Mouse (Mus musculus): Measurements from ENCODE around the gene Capzb. TPM values are rescaled to one million over a fixed set of nuclear protein-coding genes. Genes with fewer than 3 reads are reported as not detected.

Gene Capzb
- total and polyA plus RNA-seq, 2 experiments from 2014 or later = 98.3 to 325 TPM

DNA sequence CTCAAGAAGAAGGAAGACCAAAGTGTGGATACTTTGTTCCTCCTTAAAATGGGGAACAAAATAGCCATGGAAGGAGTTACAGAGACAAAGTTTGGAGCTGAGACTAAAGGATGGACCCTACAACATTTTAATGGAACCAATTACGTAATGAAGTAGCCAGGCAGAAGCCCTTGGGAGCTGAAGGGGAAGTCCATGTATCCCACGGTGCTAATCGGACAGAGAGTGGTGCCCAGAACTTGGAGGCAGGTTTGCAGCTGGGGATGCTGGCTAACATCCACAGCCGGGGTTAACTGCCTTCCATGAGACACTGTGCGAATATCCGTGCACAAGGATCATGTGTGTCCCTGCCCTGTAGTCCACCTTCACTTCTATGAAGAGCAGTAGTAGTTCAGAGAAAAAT lies 36.2 kb upstream of the Capzb start:
- ATAC-seq = no peak
- H3K4me3 ChIP-seq (ENCODE audit: low read depth, low read length) = no peak overlapping the region
- 86% methylated on average over 6 of the region's 6 CpGs for WGBS

DNA sequence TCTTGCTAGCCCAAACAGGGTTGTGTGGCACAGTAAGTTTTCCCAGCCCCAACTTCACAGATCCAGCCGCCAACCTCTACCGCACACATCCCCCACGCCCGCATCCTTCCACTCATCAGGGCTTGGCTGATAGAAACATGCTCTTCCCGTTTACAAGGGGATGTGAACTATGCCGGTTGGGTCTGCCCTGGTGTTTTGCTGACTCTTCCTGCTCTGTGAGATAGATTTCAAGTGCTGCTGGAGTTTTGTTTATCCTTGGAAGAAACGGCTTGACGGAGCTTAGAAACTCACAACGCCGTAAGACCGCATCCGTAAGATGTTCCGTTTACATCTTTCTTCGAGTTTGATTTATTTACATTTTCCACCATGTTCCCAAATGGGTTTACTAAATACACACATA lies 34.3 kb upstream of the Capzb start:
- no peak overlapping the region for H3K4me2 ChIP-seq (ENCODE audit: low read depth)
- WGBS = 91% methylated on average over 14 of the region's 14 CpGs
- no peaks in the 10 kb centered on the region for H3K27me3 ChIP-seq (ENCODE audit: insufficient read depth, low read length)
- no peaks in the 10 kb centered on the region for H3K36me3 ChIP-seq (ENCODE audit: insufficient read depth)
- H3K4me1 ChIP-seq (ENCODE audit: insufficient read depth) = no peaks in the 10 kb centered on the region
- no peak for DNase-seq
- no peak for TF ChIP-seq CTCF (IDR thresholded peaks at IDR 0.05; ENCODE audit: low read depth)
- no peak overlapping the region for H3K4me3 ChIP-seq (ENCODE audit: low read depth, low read length)
- H3K27ac ChIP-seq (ENCODE audit: low read depth, low read length) = no peak overlapping the region
- no peak overlapping the region for H3K9ac ChIP-seq
- ATAC-seq = no peak
- no peaks in the 10 kb centered on the region for H3K9me3 ChIP-seq (ENCODE audit: low read length)

More for the DNA sequence above, 36.2 kb upstream of the Capzb start:
- no peaks in the 10 kb centered on the region for H3K36me3 ChIP-seq (ENCODE audit: insufficient read depth)
- no peaks in the 10 kb centered on the region for H3K4me1 ChIP-seq (ENCODE audit: insufficient read depth)
- H3K4me2 ChIP-seq (ENCODE audit: low read depth) = no peak overlapping the region
- no peak overlapping the region for H3K27ac ChIP-seq (ENCODE audit: low read depth, low read length)
- TF ChIP-seq CTCF (IDR thresholded peaks at IDR 0.05; ENCODE audit: low read depth) = no peak
- no peaks in the 10 kb centered on the region for H3K27me3 ChIP-seq (ENCODE audit: insufficient read depth, low read length)
- H3K9ac ChIP-seq = no peak overlapping the region
- DNase-seq = no peak
- H3K9me3 ChIP-seq (ENCODE audit: low read length) = no peaks in the 10 kb centered on the region

- no peak overlapping the region for H3K4me2 ChIP-seq (ENCODE audit: low read depth)
- H3K9me3 ChIP-seq (ENCODE audit: low read length) = no peaks in the 10 kb centered on the region
- no peak for ATAC-seq
- H3K4me3 ChIP-seq (ENCODE audit: low read depth, low read length) = no peak overlapping the region
- H3K36me3 ChIP-seq (ENCODE audit: insufficient read depth) = no peaks in the 10 kb centered on the region
- no peak for TF ChIP-seq CTCF (IDR thresholded peaks at IDR 0.05; ENCODE audit: low read depth)
- 80% methylated on average over 2 of the region's 2 CpGs for WGBS
- H3K27ac ChIP-seq (ENCODE audit: low read depth, low read length) = no peak overlapping the region
- H3K4me1 ChIP-seq (ENCODE audit: insufficient read depth) = no peaks in the 10 kb centered on the region
- no peaks in the 10 kb centered on the region for H3K27me3 ChIP-seq (ENCODE audit: insufficient read depth, low read length)
- no peak for DNase-seq
- no peak overlapping the region for H3K9ac ChIP-seq
These were observed 31.6 kb upstream of the Capzb start for GRCm38 (mm10) chr4:139161076-139161475.

DNA sequence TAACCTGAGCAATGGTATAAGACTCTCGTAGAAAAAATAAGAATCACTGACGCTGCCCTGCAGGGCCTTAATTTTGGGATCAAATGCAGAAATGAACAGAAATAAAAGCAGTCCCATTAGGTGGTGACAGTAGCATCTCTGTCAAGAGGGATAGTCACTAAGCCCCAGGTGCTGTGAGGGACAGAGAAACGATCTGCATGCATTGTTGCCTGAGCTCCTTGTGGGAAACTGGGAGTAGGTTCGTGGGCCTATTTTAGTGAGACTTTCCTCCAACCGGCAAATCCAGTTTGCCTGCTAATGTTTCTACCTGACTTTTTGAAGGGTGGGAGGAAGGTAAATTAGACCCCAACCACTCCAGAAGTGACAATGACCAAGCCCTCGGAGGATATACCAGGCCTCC lies 28.6 kb upstream of the Capzb start:
- no peak for TF ChIP-seq CTCF (IDR thresholded peaks at IDR 0.05; ENCODE audit: low read depth)
- Histone ChIP-seq H3K36me3 (ENCODE audit: insufficient read depth) (no peaks in the 10 kb centered on the region), H3K9ac (no peak overlapping the region)

GRCm38 (mm10) chr4:139165259-139165658 lies 27.4 kb upstream of the Capzb start:
- Histone ChIP-seq H3K9me3 (ENCODE audit: low read length) (no peaks in the 10 kb centered on the region), H3K27me3 (ENCODE audit: insufficient read depth, low read length) (no peaks in the 10 kb centered on the region), H3K4me1 (ENCODE audit: insufficient read depth) (no peaks in the 10 kb centered on the region), H3K9ac (no peak overlapping the region), H3K27ac (ENCODE audit: low read depth, low read length) (no peak overlapping the region), H3K4me3 (ENCODE audit: low read depth, low read length) (no peak overlapping the region), H3K36me3 (ENCODE audit: insufficient read depth) (no peaks in the 10 kb centered on the region), H3K4me2 (ENCODE audit: low read depth) (no peak overlapping the region)
- TF ChIP-seq CTCF (IDR thresholded peaks at IDR 0.05; ENCODE audit: low read depth) = no peak
- DNase-seq (no peak), ATAC-seq (no peak)
- WGBS = 81% methylated on average over 8 of the region's 8 CpGs

More for the DNA sequence above, 28.6 kb upstream of the Capzb start:
- no peak overlapping the region for H3K4me3 ChIP-seq (ENCODE audit: low read depth, low read length)
- WGBS = 89% methylated on average over 6 of the region's 6 CpGs
- ATAC-seq (no peak), DNase-seq (no peak)
- no peaks in the 10 kb centered on the region for H3K27me3 ChIP-seq (ENCODE audit: insufficient read depth, low read length)
- no peaks in the 10 kb centered on the region for H3K9me3 ChIP-seq (ENCODE audit: low read length)
- H3K27ac ChIP-seq (ENCODE audit: low read depth, low read length) = no peak overlapping the region
- H3K4me2 ChIP-seq (ENCODE audit: low read depth) = no peak overlapping the region
- H3K4me1 ChIP-seq (ENCODE audit: insufficient read depth) = no peaks in the 10 kb centered on the region

- Histone ChIP-seq H3K27ac (ENCODE audit: low read depth, low read length) (no peak overlapping the region), H3K27me3 (ENCODE audit: insufficient read depth, low read length) (no peaks in the 10 kb centered on the region), H3K4me1 (ENCODE audit: insufficient read depth) (no peaks in the 10 kb centered on the region), H3K36me3 (ENCODE audit: insufficient read depth) (no peaks in the 10 kb centered on the region), H3K9ac (no peak overlapping the region), H3K4me2 (ENCODE audit: low read depth) (no peak overlapping the region), H3K9me3 (ENCODE audit: low read length) (no peaks in the 10 kb centered on the region), H3K4me3 (ENCODE audit: low read depth, low read length) (no peak overlapping the region)
- 83% methylated on average over 8 of the region's 8 CpGs for WGBS
- no peak for ATAC-seq
- TF ChIP-seq CTCF (IDR thresholded peaks at IDR 0.05; ENCODE audit: low read depth) = no peak
- DNase-seq = no peak
These were observed 26.5 kb upstream of the Capzb start for GRCm38 (mm10) chr4:139166244-139166643.

DNA sequence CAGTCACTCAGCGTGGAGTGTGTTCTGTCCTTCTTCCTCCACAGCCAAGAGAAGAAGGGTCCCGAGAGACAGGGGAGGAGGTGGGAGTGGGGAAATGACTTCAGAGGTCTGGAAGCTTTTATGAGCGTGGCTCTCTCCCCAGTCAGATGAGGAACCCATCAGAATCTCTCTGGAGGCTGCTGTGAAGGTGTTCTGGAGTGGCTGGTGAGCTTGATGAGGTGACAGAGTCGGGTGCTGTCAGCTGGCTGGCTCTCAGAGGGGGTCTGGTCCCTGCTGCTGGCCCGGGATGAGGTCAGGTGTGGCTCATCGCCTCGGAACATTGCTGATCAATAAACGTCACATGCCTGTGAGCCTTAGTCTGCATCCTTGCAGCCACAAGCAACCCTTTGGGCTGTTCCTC lies 25.6 kb upstream of the Capzb start:
- H3K4me1 ChIP-seq (ENCODE audit: insufficient read depth) = no peaks in the 10 kb centered on the region
- 83% methylated on average over 8 of the region's 8 CpGs for WGBS
- no peak for TF ChIP-seq CTCF (IDR thresholded peaks at IDR 0.05; ENCODE audit: low read depth)

More for the DNA sequence above, 25.6 kb upstream of the Capzb start:
- DNase-seq = no peak
- ATAC-seq = no peak
- Histone ChIP-seq H3K27me3 (ENCODE audit: insufficient read depth, low read length) (no peaks in the 10 kb centered on the region), H3K4me2 (ENCODE audit: low read depth) (no peak overlapping the region), H3K36me3 (ENCODE audit: insufficient read depth) (no peaks in the 10 kb centered on the region), H3K9me3 (ENCODE audit: low read length) (no peaks in the 10 kb centered on the region), H3K9ac (no peak overlapping the region), H3K4me3 (ENCODE audit: low read depth, low read length) (no peak overlapping the region), H3K27ac (ENCODE audit: low read depth, low read length) (no peak overlapping the region)
